Mouse (Mus musculus) cortical plate, adult 2 months (tissue): ENCODE data around the gene Tmem203.

Experiments used
- CTCF ChIP-seq: fragments of 200-500 bp; IDR thresholded peaks from 2 replicates; pipeline ENCODE4 v1.5.1; 2011; ENCODE audit warnings: mild to moderate bottlenecking, control low read depth, low read length; ENCODE audit not compliant: insufficient read depth; ENCODE audit errors: extremely low read depth
- POLR2A ChIP-seq: fragments of 200-500 bp; IDR thresholded peaks from 2 replicates; pipeline ENCODE4 v1.6.1; 2011; ENCODE audit warnings: mild to moderate bottlenecking, low read length, control low read depth; ENCODE audit not compliant: insufficient read depth; ENCODE audit errors: extremely low read depth

DNA sequence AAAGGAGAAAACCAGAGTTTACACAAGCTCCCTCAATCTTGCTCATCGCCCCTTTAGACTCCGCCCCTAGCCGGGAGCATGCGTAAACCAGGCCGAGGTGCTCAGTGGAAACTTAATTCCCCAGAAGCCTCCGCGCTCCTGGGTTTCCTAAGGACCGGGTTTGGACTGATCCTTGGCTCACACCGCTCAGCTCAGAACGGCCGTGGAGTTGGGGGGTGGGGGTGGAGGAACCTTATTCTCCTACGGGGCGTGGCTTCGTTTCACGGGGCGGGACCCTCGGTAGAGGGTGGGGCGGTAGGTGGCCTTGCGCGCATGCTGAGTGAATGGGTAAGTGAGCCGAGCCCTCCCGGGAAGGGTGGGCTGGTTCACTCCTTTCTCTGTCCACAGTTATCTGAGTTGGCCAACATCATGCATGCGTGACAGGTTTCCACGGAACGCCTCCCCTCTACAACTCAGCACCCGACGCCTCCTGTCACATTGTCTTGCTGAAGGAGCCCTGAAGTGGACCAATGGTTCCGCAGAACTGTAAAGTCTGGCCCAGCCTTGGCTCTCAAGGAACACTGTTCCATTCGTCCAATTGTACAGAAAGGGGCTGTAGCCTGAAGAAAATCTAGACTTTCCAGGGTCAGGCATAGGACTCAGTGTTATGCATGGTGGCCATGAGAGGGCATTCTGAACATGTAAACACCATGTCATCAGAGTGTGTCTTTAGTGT lies 14.4 kb upstream of the Tmem203 start:
- peak; percentile 41; the same call in 1 of the 2 replicates for TF ChIP-seq POLR2A
- no peak for TF ChIP-seq CTCF
